Mouse (Mus musculus) hindlimb bud, embryonic 11.5 days (tissue): Measurements from ENCODE around the gene Srek1.

Experiments used
- DNase-seq: peaks from one replicate; pipeline ENCODE4 v3.0.0-alpha.2; 2012; ENCODE audit warnings: low read depth, low spot score; ENCODE audit errors: extremely low spot score

Gene Srek1

DNA sequence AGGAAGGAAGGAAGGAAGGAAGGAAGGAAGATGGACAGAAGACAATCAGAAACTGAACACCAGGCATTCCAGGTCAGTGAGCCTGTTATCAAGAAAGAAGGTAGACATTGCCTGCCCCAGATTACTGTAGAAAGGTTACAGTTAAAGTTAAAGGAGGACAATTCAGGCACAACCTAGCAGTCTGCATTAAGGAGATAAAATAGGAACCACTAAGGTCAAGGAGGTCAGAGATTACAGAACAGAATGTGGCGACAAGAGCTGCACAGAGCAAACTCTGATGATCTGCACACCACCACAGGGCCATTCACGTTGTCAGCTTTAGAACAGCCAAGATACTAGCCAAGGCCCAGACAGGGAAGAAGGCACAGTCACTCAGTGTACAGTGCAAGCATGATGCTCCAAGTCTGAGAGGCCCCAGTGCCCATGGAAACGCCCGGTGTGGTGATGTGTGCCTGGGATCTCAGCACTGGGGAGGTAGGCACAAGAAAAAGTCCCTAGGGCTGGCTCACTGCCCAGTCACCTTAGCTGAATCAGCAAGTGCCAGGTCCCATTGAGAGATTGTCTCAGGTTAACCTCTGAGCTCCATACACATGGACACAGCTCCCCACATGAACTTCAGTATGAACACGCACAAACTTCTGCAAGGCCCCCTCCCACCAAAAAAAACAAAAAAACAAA is 38.9 kb downstream of the Srek1 start:
- DNase-seq = no peak

- DNase-seq = no peak
Measured at GRCm38 (mm10) chr13:103726872-103727271, 47.5 kb downstream of the Srek1 start.

GRCm38 (mm10) chr13:103711406-103712025 is 62.9 kb downstream of the Srek1 start:
- no peak for DNase-seq

DNA sequence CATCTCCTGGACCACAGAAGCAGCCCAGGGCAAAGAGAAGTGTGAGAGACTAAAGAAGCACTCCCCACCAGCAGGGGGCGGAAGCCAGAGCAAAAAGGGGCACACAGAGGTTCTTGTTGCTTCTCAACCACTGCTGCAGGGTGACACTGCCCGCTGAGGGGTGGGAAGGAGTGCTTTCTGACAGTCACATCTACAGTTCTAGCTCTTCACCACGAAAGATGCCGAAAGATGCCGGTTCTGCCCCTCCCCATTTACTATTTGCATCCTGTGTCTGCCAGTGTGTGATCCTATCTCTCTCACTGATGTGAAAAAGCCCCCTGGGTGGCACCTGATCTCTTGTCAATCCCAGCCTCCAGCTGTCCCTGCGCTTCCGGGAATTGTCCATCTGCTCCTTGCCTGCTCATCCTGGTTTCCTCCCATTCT is 64.0 kb downstream of the Srek1 start:
- DNase-seq = no peak

DNA sequence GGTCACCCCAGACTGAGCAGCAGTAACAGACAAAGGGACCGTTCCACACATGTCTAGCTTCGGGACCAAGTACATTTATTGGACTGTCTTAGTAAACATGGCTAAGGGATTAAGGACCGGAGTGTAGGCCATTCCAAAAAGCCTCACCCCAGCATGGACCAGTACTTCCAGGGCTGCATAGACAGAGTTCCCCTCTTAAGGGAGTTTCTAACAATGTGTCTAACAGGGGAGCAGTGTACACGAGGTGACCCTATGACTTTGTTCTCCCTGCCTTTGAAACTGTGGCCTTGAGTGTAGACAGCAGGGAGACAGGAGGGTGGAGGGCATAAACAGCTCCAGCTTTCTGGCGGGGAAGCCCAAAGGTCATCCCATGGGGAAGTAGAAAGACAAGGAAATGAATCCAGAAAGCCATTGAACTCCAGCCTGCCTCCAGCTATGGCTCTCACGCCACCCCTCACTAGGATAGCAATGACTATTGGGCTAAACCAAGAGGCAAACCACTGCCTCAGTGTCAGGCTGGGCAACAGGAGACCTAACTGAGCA is 68.9 kb downstream of the Srek1 start:
- no peak for DNase-seq

DNA sequence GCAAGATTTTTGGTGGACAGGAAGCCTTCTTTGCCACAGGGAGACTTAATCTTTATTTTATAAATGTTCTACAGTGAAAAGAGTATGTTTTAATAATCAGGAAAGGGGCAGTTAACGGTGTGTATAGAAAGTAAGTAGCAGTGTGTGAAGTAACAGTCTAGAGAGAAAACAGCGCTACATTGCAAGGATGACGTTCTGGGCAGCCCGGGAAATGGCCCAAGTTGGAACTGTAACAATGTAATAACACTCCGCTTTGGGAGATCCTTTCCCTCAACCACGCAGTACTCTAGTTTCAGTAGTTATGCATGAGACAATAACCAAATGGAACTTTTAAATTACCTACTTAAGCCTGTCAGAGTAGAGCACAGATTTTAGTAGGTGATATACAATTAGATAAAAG is 70.6 kb downstream of the Srek1 start:
- DNase-seq = no peak

- DNase-seq = peak; percentile 67
Measured at GRCm38 (mm10) chr13:103703386-103703785, 71.0 kb downstream of the Srek1 start.

- no peak for DNase-seq
Measured at GRCm38 (mm10) chr13:103702266-103702665, 72.1 kb downstream of the Srek1 start.

- no peak for DNase-seq
Measured at GRCm38 (mm10) chr13:103700752-103701151, 73.7 kb downstream of the Srek1 start.

- DNase-seq = no peak
Measured at GRCm38 (mm10) chr13:103697993-103698392, 76.4 kb downstream of the Srek1 start.

GRCm38 (mm10) chr13:103696164-103696563 is 78.2 kb downstream of the Srek1 start:
- DNase-seq = no peak

GRCm38 (mm10) chr13:103695456-103695855 is 79.0 kb downstream of the Srek1 start:
- DNase-seq = no peak
